Mouse (Mus musculus) intestine, embryonic 15.5 days (tissue): ENCODE results near the gene Gm37240. TPM values are rescaled to one million over a fixed set of nuclear protein-coding genes. Genes with fewer than 3 reads are reported as not detected.

Experiments
- ATAC-seq: fragments of 200-750 bp; cut with Nextera tagmentation; 2 replicates; pipeline ENCODE4 v1.8.0; 2017; ENCODE audit warnings: moderate TSS enrichment, moderate library complexity
- H3K27ac ChIP-seq: fragments of 300-500 bp; sonication (generic); 2 replicates; pipeline ENCODE4 v1.5.1; 2015; ENCODE audit warnings: mild to moderate bottlenecking, inconsistent platforms
- H3K27me3 ChIP-seq: fragments of 300-500 bp; sonication (generic); replicated peaks from 2 replicates; pipeline ENCODE4 v1.6.1; 2015; ENCODE audit warnings: inconsistent platforms
- H3K36me3 ChIP-seq: fragments of 300-500 bp; sonication (generic); 2 replicates; pipeline ENCODE4 v1.6.1; 2015; ENCODE audit warnings: inconsistent platforms
- H3K4me1 ChIP-seq: fragments of 300-500 bp; sonication (generic); replicated peaks from 2 replicates; pipeline ENCODE4 v1.6.1; 2015; ENCODE audit warnings: inconsistent platforms
- H3K4me2 ChIP-seq: fragments of 300-500 bp; sonication (generic); replicated peaks from 2 replicates; pipeline ENCODE4 v1.6.1; 2015; ENCODE audit warnings: mild to moderate bottlenecking, inconsistent platforms
- H3K4me3 ChIP-seq: fragments of 300-500 bp; sonication (generic); replicated peaks from 2 replicates; pipeline ENCODE4 v1.5.1; 2015; ENCODE audit warnings: inconsistent platforms
- H3K9ac ChIP-seq: fragments of 300-500 bp; sonication (generic); 2 replicates; pipeline ENCODE4 v1.6.1; 2015; ENCODE audit warnings: inconsistent platforms
- H3K9me3 ChIP-seq: fragments of 300-500 bp; sonication (generic); 2 replicates; pipeline ENCODE4 v1.6.1; 2016; ENCODE audit warnings: inconsistent platforms
- WGBS: fragments of 180-500 bp; shearing (Covaris S2); methylation state at CpG from one replicate; pipeline ENCODE4 v1.1.7; 2015; 5-methylcytosine and 5-hydroxymethylcytosine counted together
- polyA plus RNA-seq: library from polyadenylated mRNA; unstranded; fragments of >200 nt; fragmentation: Nextera tagmentation; extraction: Ambion mirVana; gene quantifications from 2 replicates; pipeline ENCODE4 v1.2.1, GENCODE M21; 2015

The Gm37240 gene
- polyA plus RNA-seq, 1 experiment from 2014 or later: 6.5 TPM

GRCm38 (mm10) chr3:84816951-84817350 lies 1070.4 kb downstream of the Gm37240 start:
- Histone ChIP-seq H3K4me3 (no peak overlapping the region), H3K4me1 (peaks cover 13% of the 10 kb centered on the region; the same call in 1 of the 2 replicates), H3K4me2 (no peak overlapping the region), H3K36me3 (no peaks in the 10 kb centered on the region), H3K9ac (no peak overlapping the region), H3K9me3 (no peaks in the 10 kb centered on the region), H3K27ac (no peak overlapping the region), H3K27me3 (no peaks in the 10 kb centered on the region)
- ATAC-seq: no peak
- WGBS: 72% methylated on average over 1 of the region's 1 CpGs

- Histone ChIP-seq H3K4me2 (peak overlapping the region; percentile 77), H3K4me3 (peak overlapping the region; percentile 99), H3K9me3 (no peaks in the 10 kb centered on the region), H3K27me3 (no peaks in the 10 kb centered on the region), H3K4me1 (peaks cover 13% of the 10 kb centered on the region; the same call in 1 of the 2 replicates), H3K9ac (peak overlapping the region; percentile 89), H3K36me3 (no peaks in the 10 kb centered on the region; the same call in 1 of the 2 replicates), H3K27ac (peak overlapping the region; percentile 98; the same call in 1 of the 2 replicates)
- ATAC-seq: 0 out of 2 replicates have a peak, but pooled peaks have one; percentile 9
- under 1% methylated on average over 29 of the region's 29 CpGs for WGBS
Observed at GRCm38 (mm10) chr3:84815461-84815860, 1071.9 kb downstream of the Gm37240 start.

GRCm38 (mm10) chr3:84814762-84815381 lies 1072.4 kb downstream of the Gm37240 start, which contains the start of gene Fbxw7:
Gene Fbxw7 (plus strand): TSS chr3:84815268.
- peak within 1 kb of the TSS; percentile 77 for H3K4me2 ChIP-seq
- no peaks in the 10 kb centered on the region for H3K27me3 ChIP-seq
- peak; percentile 60 for ATAC-seq
- H3K36me3 ChIP-seq: no peaks in the 10 kb centered on the region; the same call in 1 of the 2 replicates
- peak within 1 kb of the TSS; percentile 98 for H3K27ac ChIP-seq
- peak within 1 kb of the TSS; percentile 89 for H3K9ac ChIP-seq
- WGBS: under 1% methylated on average over 76 of the region's 76 CpGs
- H3K4me1 ChIP-seq: peaks cover 13% of the 10 kb centered on the region; the same call in 1 of the 2 replicates
- H3K9me3 ChIP-seq: no peaks in the 10 kb centered on the region
- peak within 1 kb of the TSS; percentile 99 for H3K4me3 ChIP-seq

- Histone ChIP-seq H3K27ac (peak overlapping the region; percentile 98), H3K4me1 (peaks cover 13% of the 10 kb centered on the region; the same call in 1 of the 2 replicates), H3K27me3 (no peaks in the 10 kb centered on the region), H3K9ac (peak overlapping the region; percentile 89), H3K4me2 (peak overlapping the region; percentile 77), H3K36me3 (no peaks in the 10 kb centered on the region; the same call in 1 of the 2 replicates), H3K4me3 (peak overlapping the region; percentile 99), H3K9me3 (no peaks in the 10 kb centered on the region)
- under 1% methylated on average over 55 of the region's 60 CpGs for WGBS
- ATAC-seq: peak; percentile 99
Observed at GRCm38 (mm10) chr3:84814157-84814761, 1073.1 kb downstream of the Gm37240 start.

- Histone ChIP-seq H3K36me3 (no peaks in the 10 kb centered on the region; the same call in 1 of the 2 replicates), H3K4me1 (peaks cover 13% of the 10 kb centered on the region; the same call in 1 of the 2 replicates), H3K27me3 (no peaks in the 10 kb centered on the region), H3K27ac (peak overlapping the region; percentile 94), H3K4me2 (peak overlapping the region; percentile 77), H3K4me3 (peak overlapping the region; percentile 99), H3K9me3 (no peaks in the 10 kb centered on the region), H3K9ac (peak overlapping the region; percentile 77)
- under 1% methylated on average over 29 of the region's 29 CpGs for WGBS
- peak; percentile 56 for ATAC-seq
Observed at GRCm38 (mm10) chr3:84813436-84814156, 1073.7 kb downstream of the Gm37240 start.

GRCm38 (mm10) chr3:84810803-84811202 lies 1076.5 kb downstream of the Gm37240 start:
- Histone ChIP-seq H3K27ac (no peak overlapping the region), H3K36me3 (no peaks in the 10 kb centered on the region; the same call in 1 of the 2 replicates), H3K9me3 (no peaks in the 10 kb centered on the region), H3K9ac (no peak overlapping the region), H3K4me3 (no peak overlapping the region), H3K4me1 (peaks cover 5% of the 10 kb centered on the region; the same call in 1 of the 2 replicates), H3K27me3 (no peaks in the 10 kb centered on the region), H3K4me2 (no peak overlapping the region)
- no peak for ATAC-seq

- no peaks in the 10 kb centered on the region for H3K27me3 ChIP-seq
- no peak overlapping the region for H3K27ac ChIP-seq
- H3K9ac ChIP-seq: no peak overlapping the region
- H3K4me1 ChIP-seq: 0 out of 2 replicates have a peak, but pooled peaks cover 2% of the 10 kb centered on the region
- H3K9me3 ChIP-seq: no peaks in the 10 kb centered on the region
- H3K4me3 ChIP-seq: no peak overlapping the region
- H3K4me2 ChIP-seq: no peak overlapping the region
- H3K36me3 ChIP-seq: no peaks in the 10 kb centered on the region; the same call in 1 of the 2 replicates
- ATAC-seq: no peak
Observed at GRCm38 (mm10) chr3:84808906-84809305, 1078.4 kb downstream of the Gm37240 start.

GRCm38 (mm10) chr3:84807826-84808225 lies 1079.5 kb downstream of the Gm37240 start:
- Histone ChIP-seq H3K4me3 (no peak overlapping the region), H3K4me1 (no peaks in the 10 kb centered on the region), H3K9ac (no peak overlapping the region), H3K27ac (no peak overlapping the region), H3K4me2 (no peak overlapping the region), H3K9me3 (no peaks in the 10 kb centered on the region), H3K27me3 (no peaks in the 10 kb centered on the region), H3K36me3 (no peaks in the 10 kb centered on the region; the same call in 1 of the 2 replicates)
- WGBS: 70% methylated on average over 3 of the region's 3 CpGs
- no peak for ATAC-seq

GRCm38 (mm10) chr3:84806206-84806605 lies 1081.1 kb downstream of the Gm37240 start:
- Histone ChIP-seq H3K27me3 (no peaks in the 10 kb centered on the region), H3K9ac (no peak overlapping the region), H3K36me3 (no peaks in the 10 kb centered on the region; the same call in 1 of the 2 replicates), H3K27ac (no peak overlapping the region), H3K9me3 (no peaks in the 10 kb centered on the region), H3K4me1 (no peaks in the 10 kb centered on the region), H3K4me2 (no peak overlapping the region), H3K4me3 (no peak overlapping the region)
- 72% methylated on average over 2 of the region's 2 CpGs for WGBS
- no peak for ATAC-seq

- 57% methylated on average over 9 of the region's 9 CpGs for WGBS
- Histone ChIP-seq H3K36me3 (no peaks in the 10 kb centered on the region), H3K4me2 (no peak overlapping the region), H3K27me3 (no peaks in the 10 kb centered on the region), H3K4me3 (no peak overlapping the region), H3K4me1 (no peaks in the 10 kb centered on the region), H3K9ac (no peak overlapping the region), H3K9me3 (no peaks in the 10 kb centered on the region), H3K27ac (no peak overlapping the region)
- ATAC-seq: no peak
Observed at GRCm38 (mm10) chr3:84804036-84804435, 1083.3 kb downstream of the Gm37240 start.

GRCm38 (mm10) chr3:84787914-84788313 lies 1099.4 kb downstream of the Gm37240 start:
- Histone ChIP-seq H3K27ac (no peak overlapping the region), H3K27me3 (no peaks in the 10 kb centered on the region), H3K4me1 (no peaks in the 10 kb centered on the region), H3K9me3 (no peaks in the 10 kb centered on the region), H3K4me2 (no peak overlapping the region), H3K4me3 (no peak overlapping the region), H3K9ac (no peak overlapping the region), H3K36me3 (no peaks in the 10 kb centered on the region)
- no peak for ATAC-seq
- 92% methylated on average over 4 of the region's 4 CpGs for WGBS

- WGBS: 93% methylated on average over 1 of the region's 1 CpGs
- no peak overlapping the region for H3K9ac ChIP-seq
- no peak overlapping the region for H3K4me2 ChIP-seq
- H3K9me3 ChIP-seq: no peaks in the 10 kb centered on the region
- no peaks in the 10 kb centered on the region for H3K27me3 ChIP-seq
- no peak overlapping the region for H3K4me3 ChIP-seq
- ATAC-seq: no peak
- H3K36me3 ChIP-seq: no peaks in the 10 kb centered on the region
- H3K4me1 ChIP-seq: no peaks in the 10 kb centered on the region
- no peak overlapping the region for H3K27ac ChIP-seq
Observed at GRCm38 (mm10) chr3:84776084-84776483, 1111.2 kb downstream of the Gm37240 start.
